In the genomic region with DNA sequence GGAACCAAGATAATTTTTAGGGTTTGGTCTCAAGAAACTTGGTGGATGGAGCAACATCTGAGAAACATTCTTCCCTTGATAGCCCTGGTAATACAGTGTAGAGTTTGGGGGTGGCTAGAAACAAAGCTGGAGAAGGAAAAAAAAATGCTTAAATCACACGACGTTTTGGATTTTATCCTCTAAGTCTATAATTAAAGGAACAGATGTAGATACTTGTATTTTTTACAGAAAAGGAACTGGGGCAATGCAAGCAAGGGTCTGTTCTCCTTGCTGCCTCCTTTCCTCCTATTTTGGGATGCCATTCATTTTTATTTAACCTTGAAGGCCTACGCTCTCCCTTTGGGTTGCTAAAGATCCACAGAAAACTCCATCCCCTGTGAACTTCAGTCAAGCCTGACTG, we compare ENCODE assay signal across 24 mouse cellular contexts.
"Had no signal": no experiment of that assay in that cellular context is flagged by ENCODE, and none has a peak within 500 bp of the region (broad histone marks: within the 10 kb centered on the region; RNA-seq: fewer than 3 reads in every experiment).

No protein-coding gene starts in this region.

- H3K4me1 ChIP-seq: hindbrain, embryonic 10.5 days; hindbrain, embryonic 12.5 days; intestine, embryonic 15.5 days; limb, embryonic 12.5 days had no signal

- H3K4me3 ChIP-seq: gastrocnemius, adult 2 months; heart, embryonic 10.5 days; heart, embryonic 12.5 days; hindbrain, embryonic 10.5 days; hindbrain, embryonic 12.5 days; intestine, embryonic 15.5 days; layer of hippocampus, adult 2 months; limb, embryonic 10.5 days; limb, embryonic 12.5 days had no signal

- H3K27me3 ChIP-seq: heart, embryonic 12.5 days; hindbrain, embryonic 12.5 days; intestine, embryonic 15.5 days; limb, embryonic 12.5 days had no signal

- H3K4me2 ChIP-seq: heart, embryonic 12.5 days; hindbrain, embryonic 12.5 days; hindbrain, embryonic 14.5 days; intestine, embryonic 15.5 days; limb, embryonic 12.5 days; liver, embryonic 11.5 days had no signal

- H3K27ac ChIP-seq: gastrocnemius, adult 2 months; heart, embryonic 10.5 days; hindbrain, embryonic 10.5 days; hindbrain, embryonic 12.5 days; hindbrain, embryonic 14.5 days; intestine, embryonic 15.5 days; layer of hippocampus, adult 2 months; limb, embryonic 10.5 days; limb, embryonic 12.5 days had no signal

- ATAC-seq: hindbrain, embryonic 16.5 days; inflammation-experienced regulatory T-cells, adult 6 months; intestine, embryonic 15.5 days; intestine, postnatal 0 days had no signal

- DNase-seq: gastrocnemius, adult 2 months; gastrocnemius, postnatal 10 days; gastrocnemius, postnatal 25 days; heart, postnatal 10 days; heart, postnatal 4 days; kidney, adult 18-20 months; kidney, adult 8-10 months; kidney, postnatal 10 days; kidney, postnatal 25 days; kidney, postnatal 4 days; liver had no signal

- H3K9me3 ChIP-seq: heart, embryonic 10.5 days; hindbrain, embryonic 10.5 days; hindbrain, embryonic 12.5 days; intestine, embryonic 15.5 days; limb, embryonic 10.5 days; limb, embryonic 12.5 days had no signal

- H3K9ac ChIP-seq: heart, embryonic 12.5 days; hindbrain, embryonic 12.5 days; hindbrain, embryonic 14.5 days; intestine, embryonic 15.5 days; limb, embryonic 12.5 days had no signal

- H3K36me3 ChIP-seq: heart, embryonic 10.5 days; heart, embryonic 12.5 days; hindbrain, embryonic 10.5 days; hindbrain, embryonic 12.5 days; intestine, embryonic 15.5 days; limb, embryonic 10.5 days; limb, embryonic 12.5 days had no signal
